In genomic region chr16:51109864-51110263, GRCm38 (mm10) we compare ENCODE assay signal across 16 mouse cellular contexts.
"Had no signal": no experiment of that assay in that cellular context is flagged by ENCODE, and none has a peak within 500 bp of the region (broad histone marks: within the 10 kb centered on the region; RNA-seq: fewer than 3 reads in every experiment).

No protein-coding gene starts in this region.

- H3K4me2 ChIP-seq: neural tube, embryonic 12.5 days; neural tube, embryonic 13.5 days; neural tube, embryonic 15.5 days; stomach, embryonic 15.5 days had no signal

- H3K27me3 ChIP-seq: neural tube, embryonic 12.5 days; neural tube, embryonic 13.5 days; neural tube, embryonic 15.5 days; stomach, embryonic 15.5 days had no signal

- DNase-seq: retina, postnatal 1 day; right cerebral cortex, adult 18-20 months; right cerebral cortex, postnatal 14 days; right cerebral cortex, postnatal 25 days; right cerebral cortex, postnatal 4 days; spleen, adult 18-20 months; thymus, adult 18-20 months; thymus, adult 2 months; thymus, postnatal 14 days; thymus, postnatal 25 days; thymus, postnatal 36 days; thymus, postnatal 4 days had no signal

- H3K27ac ChIP-seq: neural tube, embryonic 12.5 days; neural tube, embryonic 13.5 days; neural tube, embryonic 15.5 days; stomach, embryonic 15.5 days had no signal

- H3K9ac ChIP-seq: neural tube, embryonic 12.5 days; neural tube, embryonic 13.5 days; neural tube, embryonic 15.5 days; stomach, embryonic 15.5 days had no signal

- H3K9me3 ChIP-seq: neural tube, embryonic 12.5 days; neural tube, embryonic 13.5 days; neural tube, embryonic 15.5 days; stomach, embryonic 15.5 days had no signal

- H3K4me3 ChIP-seq: neural tube, embryonic 12.5 days; neural tube, embryonic 13.5 days; neural tube, embryonic 15.5 days; stomach, embryonic 15.5 days had no signal

- H3K36me3 ChIP-seq: neural tube, embryonic 12.5 days; neural tube, embryonic 13.5 days; neural tube, embryonic 15.5 days; stomach, embryonic 15.5 days had no signal

- H3K4me1 ChIP-seq: neural tube, embryonic 12.5 days; neural tube, embryonic 13.5 days; neural tube, embryonic 15.5 days; stomach, embryonic 15.5 days had no signal
